Mouse (Mus musculus) lung, postnatal 0 days (tissue): Measurements from ENCODE around the gene Hist2h2ab. TPM values are rescaled to one million over a fixed set of nuclear protein-coding genes. Genes with fewer than 3 reads are reported as not detected.
A peak's percentile ranks its signal among the peaks of the same experiment; 100 is the strongest.

ENCODE experiments used
- ATAC-seq: fragments of 200-750 bp; cut with Nextera tagmentation; 2 replicates; pipeline ENCODE4 v1.8.0; 2017; ENCODE audit warnings: moderate library complexity
- DNase-seq: peaks from one replicate; pipeline ENCODE4 v3.0.0-alpha.2; 2016; ENCODE audit warnings: low spot score
- H3K27ac ChIP-seq: fragments of 300-500 bp; sonication (generic); 2 replicates; pipeline ENCODE4 v1.5.1; 2014; ENCODE audit warnings: antibody characterized with exemption, mild to moderate bottlenecking, low read length, mixed read lengths
- H3K27me3 ChIP-seq: fragments of 300-500 bp; sonication (generic); replicated peaks from 2 replicates; pipeline ENCODE4 v1.6.1; 2014; ENCODE audit warnings: low read length, mixed read lengths; ENCODE audit not compliant: insufficient read depth
- H3K36me3 ChIP-seq: fragments of 300-500 bp; sonication (generic); 2 replicates; pipeline ENCODE4 v1.6.1; 2014; ENCODE audit warnings: low read length, mixed read lengths; ENCODE audit not compliant: insufficient read depth
- H3K4me1 ChIP-seq: fragments of 300-500 bp; sonication (generic); 2 replicates; pipeline ENCODE4 v1.6.1; 2014; ENCODE audit warnings: antibody characterized with exemption, low read depth, low read length, mixed read lengths; ENCODE audit not compliant: insufficient read depth
- H3K4me2 ChIP-seq: fragments of 300-500 bp; sonication (generic); replicated peaks from 2 replicates; pipeline ENCODE4 v1.6.1; 2014; ENCODE audit warnings: low read depth, mild to moderate bottlenecking, low read length, moderate library complexity, mixed read lengths
- H3K4me3 ChIP-seq: fragments of 300-500 bp; sonication (generic); 2 replicates; pipeline ENCODE4 v1.5.1; 2014; ENCODE audit warnings: low read depth, low read length
- H3K9ac ChIP-seq: fragments of 300-500 bp; sonication (generic); replicated peaks from 2 replicates; pipeline ENCODE4 v1.6.1; 2014; ENCODE audit warnings: low read depth, mild to moderate bottlenecking
- H3K9me3 ChIP-seq: fragments of 300-500 bp; sonication (generic); 2 replicates; pipeline ENCODE4 v1.6.1; 2016; ENCODE audit warnings: low read length, mixed read lengths
- CTCF ChIP-seq: IDR thresholded peaks from 2 replicates; pipeline ENCODE4 v1.5.1; 2016; ENCODE audit warnings: antibody characterized with exemption, mild to moderate bottlenecking
- EP300 ChIP-seq: IDR thresholded peaks from 2 replicates; pipeline ENCODE4 v1.6.1; 2016; ENCODE audit warnings: antibody characterized with exemption, mild to moderate bottlenecking, control low read depth
- WGBS: fragments of 180-500 bp; shearing (Covaris S2); extraction: QIAGEN DNeasy Blood & Tissue Kit; methylation state at CpG from one replicate; pipeline ENCODE4 v1.1.7; 2014; 5-methylcytosine and 5-hydroxymethylcytosine counted together
- polyA plus RNA-seq: library from polyadenylated mRNA; unstranded; fragments of >200 nt; fragmentation: Nextera tagmentation; extraction: Ambion mirVana; gene quantifications from 2 replicates; pipeline ENCODE4 v1.2.1, GENCODE M21; 2015

Hist2h2ab gene
- polyA plus RNA-seq, 1 experiment from 2014 or later = 0.31 TPM

- no peak overlapping the region for H3K4me3 ChIP-seq
- TF ChIP-seq CTCF = no peak
- TF ChIP-seq EP300 = no peak
- H3K4me1 ChIP-seq = peaks cover 5% of the 10 kb centered on the region; the same call in 1 of the 2 replicates
- H3K4me2 ChIP-seq = no peak overlapping the region
- no peak overlapping the region for H3K9ac ChIP-seq
- WGBS = 58% methylated on average over 3 of the region's 3 CpGs
- ATAC-seq (peak; percentile 46), DNase-seq (peak; percentile 74)
- no peaks in the 10 kb centered on the region for H3K36me3 ChIP-seq
- peaks cover 13% of the 10 kb centered on the region for H3K27me3 ChIP-seq
- no peak overlapping the region for H3K27ac ChIP-seq
- no peaks in the 10 kb centered on the region for H3K9me3 ChIP-seq
These were observed 37.5 kb downstream of the Hist2h2ab start for GRCm38 (mm10) chr3:96257190-96257589.

GRCm38 (mm10) chr3:96260220-96260619, 40.6 kb downstream of the Hist2h2ab start:
- DNase-seq (no peak), ATAC-seq (no peak)
- Histone ChIP-seq H3K36me3 (no peaks in the 10 kb centered on the region), H3K4me3 (no peak overlapping the region), H3K27me3 (peaks cover 10% of the 10 kb centered on the region; the same call in 1 of the 2 replicates), H3K4me2 (no peak overlapping the region), H3K9ac (no peak overlapping the region), H3K4me1 (peaks cover 6% of the 10 kb centered on the region; the same call in 1 of the 2 replicates), H3K9me3 (no peaks in the 10 kb centered on the region), H3K27ac (no peak overlapping the region)
- WGBS = 85% methylated on average over 5 of the region's 5 CpGs
- TF ChIP-seq CTCF = no peak
- no peak for TF ChIP-seq EP300

DNA sequence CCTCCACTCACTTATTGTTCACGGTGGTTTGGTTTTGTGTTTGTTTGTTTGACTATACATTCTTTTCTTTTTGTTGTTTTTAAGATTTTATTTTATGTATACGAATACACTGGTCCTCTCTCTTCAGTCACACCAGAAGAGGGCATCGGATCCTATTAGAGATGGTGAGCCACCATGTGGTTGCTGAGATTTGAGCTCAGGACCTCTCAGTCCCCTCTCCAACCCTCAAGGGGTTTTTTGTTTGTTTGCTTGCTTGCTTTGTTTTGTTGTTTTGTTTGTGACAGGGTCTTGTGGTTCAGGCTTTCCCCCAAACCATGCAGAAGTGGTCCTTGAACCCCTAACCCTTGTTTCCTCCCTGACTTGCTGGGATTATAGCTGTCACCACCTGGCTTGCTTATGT, 42.0 kb downstream of the Hist2h2ab start:
- H3K4me2 ChIP-seq = peak overlapping the region; percentile 62
- no peak for DNase-seq
- no peak for TF ChIP-seq EP300
- TF ChIP-seq CTCF = peak; percentile 42
- H3K27ac ChIP-seq = peak overlapping the region; percentile 92
- no peak overlapping the region for H3K9ac ChIP-seq
- H3K4me3 ChIP-seq = peak overlapping the region; percentile 56; the same call in 1 of the 2 replicates
- WGBS = 51% methylated on average over 3 of the region's 3 CpGs
- H3K36me3 ChIP-seq = no peaks in the 10 kb centered on the region
- no peak for ATAC-seq
- peaks cover 10% of the 10 kb centered on the region; the same call in 1 of the 2 replicates for H3K27me3 ChIP-seq
- H3K9me3 ChIP-seq = no peaks in the 10 kb centered on the region
- H3K4me1 ChIP-seq = peaks cover 6% of the 10 kb centered on the region; the same call in 1 of the 2 replicates

DNA sequence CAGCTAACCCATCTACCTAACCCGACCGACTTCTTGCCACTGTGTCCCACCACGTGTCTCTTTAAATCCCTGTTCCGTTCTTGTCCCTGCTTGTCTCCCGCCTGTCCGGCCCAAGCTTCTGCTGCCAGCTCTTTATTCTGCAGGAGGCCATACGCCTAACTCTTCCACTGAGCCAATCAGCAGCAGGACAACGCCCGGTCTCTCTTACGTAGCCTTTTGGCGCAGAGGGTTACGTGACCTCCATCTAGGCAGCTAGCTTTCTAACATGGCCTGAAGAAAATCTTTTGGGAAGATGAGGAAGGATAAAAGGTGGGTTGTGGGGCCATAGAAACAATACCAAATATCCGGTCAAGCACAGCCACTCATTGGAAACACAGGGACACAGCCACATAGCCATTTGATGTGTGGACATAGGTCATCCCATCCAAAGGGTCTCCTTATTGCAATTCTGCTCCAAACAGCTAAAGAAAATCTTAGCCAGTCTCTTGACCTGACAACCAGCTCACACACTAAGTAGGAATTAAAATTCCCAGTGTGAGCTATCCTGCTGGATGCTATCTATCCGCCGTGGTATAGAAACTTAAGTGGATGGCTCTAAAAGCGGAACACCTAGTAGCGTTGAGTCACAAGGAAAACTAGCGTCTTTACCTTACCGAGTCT, 42.7 kb downstream of the Hist2h2ab start:
- peaks cover 6% of the 10 kb centered on the region; the same call in 1 of the 2 replicates for H3K4me1 ChIP-seq
- H3K9ac ChIP-seq = peak overlapping the region; percentile 62
- H3K9me3 ChIP-seq = no peaks in the 10 kb centered on the region
- peaks cover 10% of the 10 kb centered on the region; the same call in 1 of the 2 replicates for H3K27me3 ChIP-seq
- H3K4me3 ChIP-seq = peak overlapping the region; percentile 56
- ATAC-seq (peak; percentile 85), DNase-seq (peak; percentile 95)
- TF ChIP-seq EP300 (no peak), CTCF (0 out of 2 replicates have a peak, but pooled peaks have one; percentile 0)
- under 1% methylated on average over 19 of the region's 19 CpGs for WGBS
- H3K27ac ChIP-seq = peak overlapping the region; percentile 92
- peak overlapping the region; percentile 62 for H3K4me2 ChIP-seq
- no peaks in the 10 kb centered on the region for H3K36me3 ChIP-seq

DNA sequence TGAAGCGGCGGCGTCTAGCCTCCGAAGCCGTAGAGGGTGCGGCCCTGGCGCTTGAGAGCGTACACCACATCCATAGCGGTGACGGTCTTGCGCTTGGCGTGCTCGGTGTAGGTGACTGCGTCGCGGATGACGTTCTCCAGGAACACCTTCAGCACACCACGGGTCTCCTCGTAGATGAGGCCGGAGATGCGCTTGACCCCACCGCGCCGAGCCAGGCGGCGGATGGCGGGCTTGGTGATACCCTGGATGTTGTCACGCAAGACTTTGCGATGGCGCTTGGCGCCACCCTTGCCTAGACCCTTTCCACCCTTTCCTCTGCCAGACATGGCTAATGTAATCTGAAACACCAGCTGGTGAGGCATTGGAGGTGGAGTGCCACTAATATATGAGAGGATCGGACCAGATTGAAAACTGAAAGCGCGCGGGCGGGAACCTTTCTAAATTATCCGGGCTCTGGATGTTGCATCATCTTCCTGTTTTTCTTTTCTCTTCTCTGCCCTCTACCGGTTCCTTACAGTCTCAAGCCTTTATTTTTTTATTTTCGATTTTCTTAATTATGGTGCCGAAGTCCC, 43.4 kb downstream of the Hist2h2ab start, which contains the start of gene Hist2h4:
Gene Hist2h4 (minus strand): TSS at position 333 of the 572 bp plus-strand sequence.
- TF ChIP-seq CTCF = peak; percentile 63
- peak; percentile 94 for TF ChIP-seq EP300
- Histone ChIP-seq H3K4me3 (peak within 1 kb of the TSS; percentile 56), H3K9ac (peak within 1 kb of the TSS; percentile 62), H3K27ac (peak within 1 kb of the TSS; percentile 94), H3K36me3 (no peaks in the 10 kb centered on the region), H3K9me3 (no peaks in the 10 kb centered on the region), H3K27me3 (peaks cover 10% of the 10 kb centered on the region; the same call in 1 of the 2 replicates), H3K4me2 (peak within 1 kb of the TSS; percentile 62), H3K4me1 (peaks cover 6% of the 10 kb centered on the region; the same call in 1 of the 2 replicates)
- ATAC-seq = peak; percentile 83
- WGBS = under 1% methylated on average over 40 of the region's 40 CpGs
- peak; percentile 98 for DNase-seq
